Mouse (Mus musculus) adipocyte (in vitro differentiated cells): ENCODE data around the gene Ctso.

Experiments used
- DNase-seq: peaks from one replicate; pipeline ENCODE4 v3.0.0-alpha.2; 2016; ENCODE audit warnings: low spot score

Gene Ctso

GRCm38 (mm10) chr3:81932141-81933101 is at the start of gene Ctso:
Gene Ctso (plus strand): TSS chr3:81932601.
- DNase-seq: peak; percentile 94

DNA sequence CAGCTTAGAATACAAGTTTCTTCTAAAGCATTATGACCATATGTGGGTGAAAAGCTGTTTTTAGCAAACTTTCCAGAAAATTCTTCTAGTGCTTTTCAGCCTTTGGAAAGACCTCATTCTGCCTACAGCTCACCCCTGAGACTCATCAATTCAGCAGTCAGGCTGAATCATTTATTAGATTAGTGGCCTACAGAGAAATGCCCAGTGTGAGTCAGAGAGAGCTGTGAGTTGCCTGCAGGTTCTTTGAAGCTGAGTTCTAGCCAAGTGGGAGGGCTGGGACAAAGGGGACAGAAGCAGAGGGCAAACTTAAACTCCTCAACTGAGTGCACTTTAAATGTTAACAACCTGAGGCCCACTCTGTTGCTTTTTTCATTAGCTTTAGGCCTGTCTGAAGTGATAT is 48.5 kb upstream of the Ctso start:
- peak; percentile 83 for DNase-seq

DNA sequence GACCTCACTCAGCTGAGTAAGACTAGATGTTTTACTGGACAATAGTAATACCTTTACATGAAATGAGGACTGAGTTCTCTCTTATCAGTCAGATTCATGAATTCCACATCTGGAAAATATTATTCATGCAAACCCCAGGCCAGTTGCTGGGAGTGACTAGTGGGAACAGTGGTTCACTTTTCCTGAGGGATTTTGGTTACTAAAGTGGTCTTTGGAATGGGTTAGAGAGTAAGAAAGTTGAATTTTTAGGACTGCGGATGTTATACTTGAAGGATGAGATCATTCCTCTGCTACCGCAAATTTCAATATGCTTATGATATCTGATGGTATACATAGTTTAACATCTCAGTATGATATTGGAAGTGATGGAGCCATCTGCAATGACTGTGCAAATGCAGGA is 46.8 kb upstream of the Ctso start:
- no peak for DNase-seq

DNA sequence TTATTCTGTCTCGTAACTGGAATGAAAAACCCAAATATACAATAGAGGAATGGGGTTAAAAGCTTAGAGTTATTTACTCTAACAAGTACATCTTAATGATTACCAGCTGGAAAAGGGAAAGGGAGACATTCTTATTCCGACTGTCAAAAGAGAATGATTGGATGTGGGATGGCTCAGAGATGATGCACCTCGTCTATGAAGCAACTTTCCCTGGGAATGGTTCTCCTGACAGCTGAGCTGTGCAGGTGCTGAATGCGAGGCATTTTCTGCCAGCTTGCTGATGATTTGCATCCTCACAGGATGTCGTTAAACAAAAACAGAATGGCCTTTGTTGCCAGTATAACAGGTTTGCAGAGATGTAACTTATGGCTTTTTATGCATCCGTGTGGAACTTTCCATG is 43.3 kb upstream of the Ctso start:
- no peak for DNase-seq

GRCm38 (mm10) chr3:81910286-81911036 is 21.9 kb upstream of the Ctso start:
- DNase-seq: no peak

DNA sequence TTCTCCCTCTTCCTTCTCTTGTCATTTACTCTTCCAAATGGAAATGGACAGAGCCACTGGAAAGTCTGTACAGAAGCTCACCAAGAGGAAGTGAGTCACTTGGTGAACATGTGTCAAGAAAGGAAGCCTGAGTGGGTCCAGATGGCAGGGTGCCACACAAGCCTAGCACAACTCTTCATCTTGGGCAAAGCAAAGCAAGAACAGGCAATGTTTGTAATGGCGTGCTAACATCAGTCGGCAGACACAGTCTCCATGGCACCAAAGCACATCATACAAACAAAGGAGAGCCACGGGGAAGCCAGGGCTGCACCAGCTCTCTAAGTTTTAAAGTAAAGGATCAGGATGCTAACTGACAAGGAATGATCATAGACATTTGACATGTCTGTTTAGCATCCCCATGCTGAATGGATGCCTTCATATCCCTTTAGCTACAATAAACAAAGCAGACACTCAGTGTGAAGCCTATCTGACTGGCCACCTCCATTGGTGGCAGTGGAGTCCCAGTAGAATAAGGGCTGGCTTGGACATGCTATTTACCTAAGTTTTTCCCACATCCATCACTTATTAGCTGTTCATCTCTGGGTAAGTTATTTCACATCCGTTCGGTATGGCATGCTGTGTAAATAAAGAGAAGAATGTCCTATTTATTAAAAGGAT is 16.2 kb upstream of the Ctso start:
- peak; percentile 59 for DNase-seq

DNA sequence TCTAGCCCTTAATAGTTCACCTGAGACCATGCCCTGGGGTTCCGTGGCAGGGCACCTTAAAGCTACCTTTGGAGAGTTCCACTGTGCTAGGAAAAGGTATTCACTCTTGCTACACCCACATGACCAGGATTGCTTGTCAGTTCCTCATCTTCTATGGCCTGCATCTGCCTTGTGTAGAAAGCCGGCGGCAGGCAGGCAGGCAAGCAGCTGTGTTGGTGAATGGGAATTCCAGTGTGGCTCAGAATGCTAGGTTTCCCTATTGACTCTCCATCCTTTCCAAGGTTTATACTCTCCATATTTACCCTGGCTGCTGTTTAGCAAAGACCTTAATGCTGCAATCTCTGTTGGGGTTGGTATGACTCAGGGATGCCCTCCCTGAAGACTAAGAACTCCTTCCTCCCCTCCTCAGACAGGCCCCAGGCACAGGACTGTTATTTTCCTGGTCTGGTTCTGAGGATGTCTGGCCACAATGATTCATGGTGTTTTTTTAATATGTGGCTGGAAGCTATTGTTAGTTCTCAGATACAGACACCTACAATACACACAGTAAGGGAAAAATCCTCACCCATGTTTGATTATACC is 15.0 kb upstream of the Ctso start:
- no peak for DNase-seq

- peak; percentile 38 for DNase-seq
Measured at GRCm38 (mm10) chr3:81918215-81918614, 14.2 kb upstream of the Ctso start.

DNA sequence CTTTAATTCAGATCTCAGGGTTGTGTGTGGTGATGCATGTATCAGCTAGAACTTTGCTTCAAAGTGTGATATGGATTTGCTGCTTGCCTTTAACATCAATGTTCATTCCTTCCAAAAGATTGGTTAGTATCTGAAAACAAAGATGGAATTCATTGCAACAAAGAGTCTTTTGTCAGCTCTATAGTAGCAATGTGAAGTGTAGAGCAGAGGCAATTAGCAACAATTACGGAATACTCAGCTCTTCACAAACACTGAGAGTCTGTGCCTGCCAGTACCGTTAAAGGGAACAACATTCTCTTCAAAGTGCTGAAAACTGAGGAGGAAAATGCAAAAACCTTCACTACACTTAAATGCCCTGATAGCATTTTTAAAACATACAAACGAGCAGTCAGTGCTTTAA is 12.7 kb upstream of the Ctso start:
- no peak for DNase-seq

GRCm38 (mm10) chr3:81922910-81923309 is 9.5 kb upstream of the Ctso start:
- no peak for DNase-seq

GRCm38 (mm10) chr3:81924931-81925330 is 7.5 kb upstream of the Ctso start:
- DNase-seq: peak; percentile 85

GRCm38 (mm10) chr3:81925856-81926255 is 6.5 kb upstream of the Ctso start:
- DNase-seq: no peak

DNA sequence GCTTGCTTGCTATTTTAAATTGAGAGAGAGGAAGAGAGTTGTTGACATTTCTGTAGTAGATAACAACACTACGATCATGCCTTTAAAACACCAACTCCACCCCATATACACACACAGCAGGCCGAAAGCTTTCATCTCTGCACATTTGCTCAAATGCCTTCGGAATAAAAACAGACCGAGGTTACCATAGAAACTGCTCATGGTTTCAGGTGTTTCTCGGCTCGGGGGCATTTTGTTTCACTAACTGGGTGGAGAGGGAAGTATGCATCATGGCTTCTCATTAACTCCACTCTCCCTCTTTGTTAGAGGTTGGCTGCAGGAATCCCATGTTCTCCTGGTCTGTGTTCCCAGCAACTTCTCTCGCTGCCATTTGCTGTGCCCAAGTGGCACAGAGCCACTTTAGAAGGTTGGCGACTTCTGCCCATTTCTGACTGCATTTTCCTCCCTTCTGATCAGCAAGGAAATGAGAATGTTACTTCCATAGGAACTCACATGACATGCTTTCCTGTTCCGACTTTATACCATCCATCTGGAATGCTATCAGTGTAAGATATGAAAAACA is 5.6 kb upstream of the Ctso start:
- no peak for DNase-seq

- no peak for DNase-seq
Measured at GRCm38 (mm10) chr3:81929073-81929472, 3.3 kb upstream of the Ctso start.

- no peak for DNase-seq
Measured at GRCm38 (mm10) chr3:81931695-81932094, 706 bp upstream of the Ctso start.

DNA sequence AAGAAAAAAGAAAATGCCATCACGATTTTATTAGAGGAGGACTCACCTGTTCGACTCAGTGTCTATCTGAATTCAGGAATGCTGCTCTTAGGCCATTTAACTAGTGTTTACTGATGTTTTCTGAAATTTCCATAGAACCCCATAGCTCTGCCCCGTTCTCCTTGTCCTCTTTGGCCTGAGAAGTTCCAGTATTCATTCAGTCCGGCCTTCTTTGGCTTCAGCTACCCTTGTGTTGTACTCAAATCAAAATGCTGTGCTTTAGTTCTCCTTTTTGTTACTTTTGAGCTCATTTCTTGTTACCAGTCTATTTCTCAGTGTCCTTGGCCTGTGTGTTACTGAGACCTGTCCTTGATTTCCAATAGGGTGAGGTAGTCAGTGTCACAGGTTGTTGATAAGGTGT is 947 bp downstream of the Ctso start:
- DNase-seq: peak; percentile 55

DNA sequence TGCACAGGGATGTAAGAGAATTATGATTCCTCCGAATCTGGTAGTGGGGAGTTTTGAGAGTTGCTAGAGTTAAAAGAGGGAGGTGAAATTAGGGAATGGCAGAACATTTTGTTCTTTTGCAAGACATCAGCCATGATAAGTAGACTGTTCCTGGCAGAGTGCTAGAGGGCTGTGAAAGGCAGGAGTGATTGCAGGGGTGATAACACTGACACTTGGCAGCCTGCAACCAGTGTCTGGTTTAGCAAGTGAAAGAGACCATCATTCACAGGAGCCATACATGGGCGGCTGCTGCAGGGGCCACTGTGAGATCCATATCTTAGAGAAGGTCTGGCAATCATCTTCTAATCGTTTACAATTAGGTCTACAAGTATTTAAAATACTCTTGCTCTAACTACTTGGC is 6.5 kb downstream of the Ctso start:
- peak; percentile 37 for DNase-seq

DNA sequence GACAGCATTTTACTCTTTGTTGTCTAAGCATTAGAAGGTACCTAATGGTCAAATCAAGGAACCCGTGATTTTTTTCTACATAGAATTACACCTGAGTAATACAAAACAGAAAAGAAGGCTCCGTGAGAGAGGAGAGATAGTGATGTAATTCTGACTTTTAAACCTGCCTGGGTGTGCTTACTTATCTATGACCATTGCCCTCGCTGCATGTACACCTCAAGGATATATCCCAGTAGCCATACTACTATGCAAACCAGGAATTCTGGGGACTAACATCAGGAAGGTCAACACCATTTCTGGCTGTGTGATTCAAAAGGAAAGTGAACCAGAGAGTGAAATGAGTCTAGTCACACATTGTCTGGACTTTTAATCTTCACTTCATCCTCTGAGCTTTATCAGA is 9.9 kb downstream of the Ctso start:
- no peak for DNase-seq

GRCm38 (mm10) chr3:81943097-81943496 is 10.7 kb downstream of the Ctso start:
- DNase-seq: no peak

DNA sequence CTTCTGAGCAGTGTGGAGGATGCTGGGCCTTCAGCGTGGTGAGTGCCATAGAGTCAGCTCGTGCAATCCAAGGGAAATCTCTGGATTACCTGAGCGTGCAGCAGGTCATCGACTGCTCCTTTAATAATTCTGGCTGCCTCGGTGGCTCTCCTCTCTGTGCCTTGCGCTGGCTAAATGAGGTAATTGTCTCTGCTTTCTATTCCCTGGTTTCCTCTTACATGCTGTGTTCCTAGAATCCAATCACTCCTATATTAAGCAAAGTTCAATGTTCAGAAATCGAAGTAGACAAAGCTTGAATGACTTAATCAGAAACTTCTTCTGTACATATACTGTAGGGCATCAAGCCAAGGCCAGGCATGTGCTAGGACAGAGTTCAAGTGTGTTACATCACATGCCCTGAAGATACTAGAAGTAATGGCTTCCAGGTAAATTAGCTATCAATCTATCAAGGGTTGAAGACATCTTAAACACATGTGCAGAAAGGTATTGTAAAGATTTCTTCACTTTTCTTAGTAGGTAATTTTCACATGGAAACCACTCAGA is 12.5 kb downstream of the Ctso start:
- no peak for DNase-seq

DNA sequence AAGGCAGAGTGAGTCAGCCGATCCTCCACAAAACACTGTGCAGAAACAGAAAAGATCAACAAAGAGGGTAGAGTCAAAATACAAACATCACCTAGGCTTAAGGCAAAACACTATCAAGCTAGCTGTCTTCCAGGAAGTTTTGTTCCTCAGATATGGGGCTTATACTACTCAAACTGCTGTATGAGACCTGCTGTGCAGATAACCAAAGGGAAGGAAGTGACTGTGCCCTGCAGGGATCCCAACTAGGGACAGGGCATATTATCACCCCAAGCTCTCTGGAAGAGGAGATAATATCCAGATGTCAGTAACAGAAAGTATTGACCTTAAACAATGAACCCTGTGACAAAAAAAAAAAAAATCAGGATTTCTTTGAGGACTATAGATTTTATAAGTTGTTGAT is 16.6 kb downstream of the Ctso start:
- DNase-seq: no peak

DNA sequence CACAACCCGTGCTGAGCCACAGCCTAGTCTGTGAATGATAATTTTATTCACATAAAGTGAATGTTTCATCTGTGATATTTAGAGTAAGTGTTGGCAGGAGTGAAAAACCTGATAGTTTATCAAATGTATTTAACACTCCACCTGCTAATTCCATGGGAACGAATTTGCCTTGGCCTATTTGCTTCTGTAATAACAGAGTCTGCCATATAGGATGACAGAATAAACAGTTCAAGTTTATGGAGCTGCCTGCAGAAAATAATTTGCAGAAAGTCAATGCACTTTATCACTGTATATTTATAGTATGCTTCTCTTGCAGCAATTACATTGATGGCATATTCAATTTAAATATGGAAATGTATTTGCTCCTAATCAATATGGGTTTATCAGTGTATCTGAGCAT is 19.4 kb downstream of the Ctso start:
- no peak for DNase-seq
